Mouse (Mus musculus) right cerebral cortex, postnatal 14 days (tissue): ENCODE data around the gene Tmem254b.
"Not testable (repeated sequence)": the region's sequence is repeated elsewhere in the genome, so short reads cannot be mapped to it uniquely, and the experiment has no call there.

Experiments used
- DNase-seq: peaks from one replicate; pipeline ENCODE4 v3.0.0; 2022

Gene Tmem254b

DNA sequence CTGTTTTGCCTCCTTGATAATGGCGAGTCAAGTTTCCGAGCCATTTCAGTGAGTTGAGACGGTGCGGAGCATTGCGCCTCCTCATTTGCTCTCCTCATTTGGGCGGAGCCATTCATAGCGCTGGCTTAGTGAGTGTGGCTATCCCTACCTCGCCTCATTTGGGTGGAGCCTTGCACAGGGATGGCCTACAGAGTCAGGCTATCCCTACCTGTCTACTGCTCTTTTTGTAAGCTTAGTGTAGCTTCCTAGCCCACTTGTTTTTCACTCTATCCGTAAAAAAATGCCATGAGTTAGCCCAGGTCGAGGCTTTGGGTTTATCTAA, at the start of gene Tmem254b:
TSS of gene Tmem254b (minus strand) at position 116 of the 322 bp plus-strand sequence.
- DNase-seq, result not testable (repeated sequence)

DNA sequence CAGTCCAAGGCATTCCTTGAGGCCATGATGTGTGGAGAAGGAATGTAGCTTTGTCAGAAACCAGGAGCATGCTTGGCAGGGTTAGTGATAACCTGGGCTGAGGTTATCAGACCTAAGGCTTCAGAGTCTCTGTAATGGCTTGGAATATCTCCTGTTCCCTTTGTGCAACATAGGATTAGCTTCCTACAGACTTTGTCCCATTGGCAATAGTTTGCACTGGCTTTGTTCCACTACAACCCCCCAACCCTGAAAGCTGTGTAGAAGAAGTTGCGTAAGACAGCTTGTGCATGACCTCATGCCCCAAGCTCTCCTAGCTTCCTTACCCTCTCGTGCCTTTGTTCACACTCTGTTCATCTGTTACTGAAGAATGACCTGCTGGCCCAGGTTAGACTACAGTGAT, 30.3 kb upstream of the Tmem254b start:
- not testable (repeated sequence) for DNase-seq

DNA sequence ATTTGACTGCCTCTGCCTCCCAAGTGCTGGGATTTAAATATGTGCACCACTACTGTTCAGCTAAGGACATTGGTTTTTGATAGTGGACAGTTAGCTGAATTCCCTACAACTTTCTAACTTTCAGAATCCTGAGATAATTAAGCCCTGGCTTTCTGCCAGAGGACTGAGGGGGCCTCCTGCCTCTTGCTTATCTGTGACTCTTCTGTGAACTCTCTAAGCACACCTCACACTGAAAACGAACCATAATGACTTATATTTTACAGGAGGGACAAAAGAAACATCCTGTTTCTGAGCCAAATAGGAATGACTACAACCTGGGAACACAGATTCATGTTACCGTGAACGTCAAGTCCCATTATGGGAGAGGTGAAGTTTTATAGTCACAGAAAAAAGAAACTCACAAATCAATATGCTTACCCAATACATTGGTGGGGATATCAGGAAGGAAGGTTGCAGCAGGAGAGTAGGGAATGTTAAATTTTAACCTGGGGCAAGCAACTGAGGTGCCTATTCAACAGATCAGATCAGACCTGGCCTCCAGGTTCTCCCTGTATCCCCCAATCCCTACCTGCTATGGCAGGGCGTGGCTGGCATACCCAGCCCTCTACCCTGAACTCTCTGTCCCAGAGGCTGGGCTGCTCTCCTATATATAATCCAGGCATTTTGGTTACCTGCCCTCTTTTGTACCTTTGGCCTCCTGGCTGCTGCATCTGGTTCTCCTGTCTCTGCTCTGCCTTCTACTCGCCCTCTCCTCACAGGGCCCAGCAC, 9.6 kb upstream of the Tmem254b start:
- not testable (repeated sequence) for DNase-seq

DNA sequence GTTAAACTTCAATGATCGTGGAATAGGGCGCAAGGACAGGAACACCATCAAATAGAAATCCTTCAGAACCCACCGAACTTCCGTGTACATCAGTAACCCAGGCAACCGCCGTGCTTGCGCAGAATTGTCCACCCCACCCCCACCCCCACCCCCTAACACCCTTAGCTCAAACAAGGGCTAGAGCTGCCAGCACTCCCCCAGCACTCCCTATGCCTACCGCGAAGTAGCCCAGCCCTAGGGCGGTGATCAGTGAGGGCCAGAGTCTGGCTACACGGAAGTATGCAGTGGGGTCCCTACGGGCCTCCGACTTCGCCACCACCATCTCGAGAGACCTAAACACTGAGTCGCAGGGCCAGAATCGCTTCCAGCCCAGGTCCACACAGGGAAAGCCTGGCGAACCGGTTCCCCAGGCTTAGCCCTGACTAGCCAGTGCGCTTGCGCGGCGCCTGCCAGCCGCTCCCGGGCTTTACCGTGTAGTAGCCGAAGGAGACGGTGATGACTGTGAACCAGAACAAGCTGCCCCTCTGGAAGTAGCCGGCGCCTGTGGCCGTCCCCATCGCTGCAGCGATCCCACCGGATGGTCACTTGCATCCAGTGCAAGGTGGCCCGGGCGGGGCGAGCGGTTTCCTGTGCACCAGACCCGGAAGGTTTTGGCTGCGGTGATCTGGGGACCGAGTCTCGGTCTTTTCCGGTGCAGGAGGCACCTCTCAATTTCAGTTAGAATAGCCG, 480 bp downstream of the Tmem254b start:
- not testable (repeated sequence) for DNase-seq

DNA sequence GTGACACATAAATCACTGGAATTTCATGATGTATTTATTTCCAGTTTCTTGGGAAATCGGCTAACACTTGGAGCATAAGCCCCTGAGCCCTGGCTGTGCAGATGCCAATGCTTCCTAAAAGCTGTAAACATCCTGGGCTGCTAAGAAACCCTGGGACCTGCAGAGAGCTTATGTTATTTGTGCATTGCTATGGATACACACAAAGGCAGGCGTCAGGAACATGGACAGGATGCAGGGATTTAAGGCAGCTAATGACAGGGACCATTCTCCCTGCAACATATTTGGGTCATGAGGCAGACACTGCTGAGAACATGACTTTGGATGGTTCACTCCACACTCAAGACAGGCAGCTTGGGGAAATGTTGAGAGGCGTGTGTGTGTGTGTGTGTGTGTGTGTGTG, 9.0 kb downstream of the Tmem254b start:
- not testable (repeated sequence) for DNase-seq

DNA sequence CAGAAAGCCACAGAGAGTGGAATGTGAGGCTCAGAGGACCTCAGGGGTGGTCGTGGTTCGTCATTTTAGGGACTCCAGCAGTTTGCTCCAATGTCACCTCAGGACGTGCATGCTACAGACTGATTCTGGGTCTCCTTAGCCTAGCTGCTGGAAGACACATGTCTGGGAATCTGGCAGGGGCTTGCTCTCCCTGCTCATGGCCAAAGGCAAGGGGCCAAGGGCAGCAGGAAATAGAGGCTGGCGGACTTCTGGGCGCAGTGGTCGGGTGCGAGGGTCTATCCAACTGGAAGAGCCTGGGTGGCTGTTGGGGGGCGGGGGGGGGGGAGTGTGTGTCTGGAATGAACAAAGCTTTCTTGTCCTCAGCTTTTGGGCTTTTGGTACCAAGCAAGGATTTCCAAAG, 18.5 kb downstream of the Tmem254b start:
- DNase-seq, result not testable (repeated sequence)

DNA sequence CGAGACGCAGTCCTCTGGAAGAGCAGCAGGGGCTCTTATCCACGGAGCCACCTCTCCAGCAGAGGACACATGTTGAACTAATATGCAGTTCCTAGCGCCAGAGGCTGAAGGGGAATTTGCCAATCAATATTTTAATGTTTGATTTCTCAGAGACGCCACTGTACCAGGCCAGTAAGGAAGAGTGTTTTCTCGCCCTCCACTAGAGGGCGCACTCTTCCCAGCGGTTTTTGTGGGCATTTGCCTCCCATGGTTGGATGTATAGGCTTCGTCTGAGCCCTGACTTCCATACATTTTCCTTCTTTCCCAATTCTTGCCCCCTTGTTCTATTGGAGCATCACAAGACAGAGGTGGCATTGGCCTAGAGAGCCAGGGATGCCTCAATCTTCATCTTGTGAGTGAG, 20.2 kb downstream of the Tmem254b start:
- not testable (repeated sequence) for DNase-seq

DNA sequence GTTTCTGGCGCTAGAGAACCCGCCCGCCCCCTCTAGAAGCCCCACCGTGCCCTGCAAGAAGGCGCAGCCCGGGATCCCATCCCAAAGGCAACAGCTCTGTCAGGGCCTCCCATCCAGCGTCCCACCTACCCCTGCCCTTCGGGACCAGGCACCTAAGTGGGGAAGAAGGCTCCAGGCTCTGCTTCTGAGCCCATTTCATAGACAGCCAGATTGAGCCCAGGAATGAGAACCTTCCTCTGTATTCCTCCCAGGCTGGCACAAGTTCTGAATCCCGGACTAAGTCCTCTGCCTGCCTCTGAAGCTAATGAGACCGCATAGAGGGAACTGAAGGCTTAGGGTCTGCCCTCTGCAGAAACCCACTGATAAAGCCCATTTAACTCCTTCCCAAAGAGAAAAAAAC, 24.5 kb downstream of the Tmem254b start, which contains the start of gene Plac9b:
TSS of gene Plac9b (minus strand) at position 101 of the 400 bp plus-strand sequence.
- DNase-seq, result not testable (repeated sequence)

DNA sequence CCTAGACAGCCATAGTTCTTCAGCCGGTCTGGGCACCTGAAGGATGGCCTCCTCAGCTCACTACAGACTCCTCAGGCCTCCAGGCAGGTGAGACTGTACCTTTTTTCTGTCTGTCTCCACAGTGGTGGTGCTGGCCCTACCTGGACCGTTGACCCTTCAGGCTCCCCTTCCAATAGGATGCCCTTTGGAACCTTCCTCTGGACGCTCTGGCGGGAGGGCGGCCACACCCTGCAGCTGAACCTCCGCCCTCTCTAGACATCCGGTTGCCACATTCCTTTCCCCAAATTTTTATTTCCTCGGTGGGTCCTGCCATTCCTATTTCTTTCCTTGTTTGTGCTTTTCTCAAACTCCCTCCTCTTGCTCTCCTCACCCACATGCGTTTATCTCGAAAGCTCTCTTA, 25.2 kb downstream of the Tmem254b start:
- DNase-seq, result not testable (repeated sequence)

DNA sequence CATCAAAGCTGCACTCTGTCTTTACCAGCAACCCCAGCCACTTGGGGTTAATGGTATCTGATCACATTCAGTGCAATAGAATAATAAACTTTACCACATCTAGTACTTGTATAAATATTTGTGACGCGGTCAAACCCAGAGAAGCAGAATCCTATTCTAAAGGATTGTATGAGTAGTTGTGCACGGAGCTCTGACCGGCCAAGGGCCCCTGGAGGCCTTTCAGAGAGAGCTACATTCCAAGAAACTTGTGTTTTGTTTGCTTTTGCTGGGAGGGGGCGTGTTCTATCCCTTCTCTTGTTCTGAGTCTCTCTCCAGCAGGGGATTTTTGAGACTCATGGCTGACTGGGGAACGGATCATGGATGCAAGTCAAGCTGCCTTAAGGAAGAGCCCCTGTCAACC, 31.8 kb downstream of the Tmem254b start:
- DNase-seq, result not testable (repeated sequence)

DNA sequence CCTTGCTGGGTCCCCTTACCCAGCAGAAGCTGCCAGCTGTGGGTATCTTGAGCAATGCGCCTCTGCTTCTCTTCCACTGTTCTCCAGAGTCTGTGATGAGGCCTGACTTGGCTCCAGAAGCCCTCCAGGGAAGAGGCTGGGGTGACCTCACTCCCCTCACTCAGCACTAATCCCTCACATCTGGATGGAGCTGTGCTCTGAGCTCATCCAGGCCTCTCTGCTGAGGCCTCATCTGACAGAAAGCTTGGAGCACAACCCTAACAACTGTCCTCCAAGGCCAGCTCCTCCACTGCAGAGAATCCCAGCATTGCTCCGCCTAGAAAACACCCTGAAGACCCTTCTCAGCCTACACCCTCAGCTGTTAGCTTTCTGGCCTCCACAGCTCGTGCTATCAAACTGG, 32.9 kb downstream of the Tmem254b start:
- not testable (repeated sequence) for DNase-seq

DNA sequence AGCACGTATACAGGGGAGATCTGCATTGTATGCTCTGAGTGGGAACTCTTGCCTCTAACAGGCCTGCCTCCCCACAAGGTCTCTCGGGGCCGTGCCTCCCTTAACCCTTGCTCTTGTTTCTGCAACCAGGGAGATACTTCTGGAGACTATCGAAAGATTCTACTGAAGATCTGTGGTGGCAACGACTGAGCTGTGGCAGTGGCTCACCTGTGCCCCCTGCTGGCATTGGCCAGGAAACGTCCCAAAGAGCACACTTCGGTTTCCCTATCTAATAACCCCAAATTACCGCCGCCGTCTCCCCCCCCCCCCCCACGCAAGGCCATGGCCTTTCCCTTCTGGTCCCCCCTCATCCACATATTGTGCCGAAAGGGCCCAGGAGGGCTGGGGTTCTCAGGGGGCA, 41.6 kb downstream of the Tmem254b start:
- DNase-seq, result not testable (repeated sequence)

DNA sequence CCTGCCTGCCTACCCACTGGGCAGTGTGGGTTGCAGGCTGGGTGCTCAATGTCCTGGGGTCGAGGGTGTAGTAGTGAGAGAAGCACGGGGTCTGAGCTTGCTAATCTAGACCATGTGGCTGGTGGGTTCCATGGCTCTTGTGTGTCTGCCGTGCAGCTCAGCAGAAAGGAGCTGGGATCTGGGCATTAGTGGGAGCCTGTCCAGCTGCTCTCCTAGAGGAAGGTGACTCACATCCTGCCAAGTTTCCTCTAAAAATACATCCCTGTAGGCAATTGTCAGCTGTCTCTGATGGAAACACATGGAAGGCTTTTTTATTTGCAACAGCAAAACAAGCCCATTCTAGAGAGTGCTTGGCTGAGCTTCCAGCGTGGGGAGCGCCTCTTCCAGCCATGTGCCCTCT, 44.4 kb downstream of the Tmem254b start:
- not testable (repeated sequence) for DNase-seq

DNA sequence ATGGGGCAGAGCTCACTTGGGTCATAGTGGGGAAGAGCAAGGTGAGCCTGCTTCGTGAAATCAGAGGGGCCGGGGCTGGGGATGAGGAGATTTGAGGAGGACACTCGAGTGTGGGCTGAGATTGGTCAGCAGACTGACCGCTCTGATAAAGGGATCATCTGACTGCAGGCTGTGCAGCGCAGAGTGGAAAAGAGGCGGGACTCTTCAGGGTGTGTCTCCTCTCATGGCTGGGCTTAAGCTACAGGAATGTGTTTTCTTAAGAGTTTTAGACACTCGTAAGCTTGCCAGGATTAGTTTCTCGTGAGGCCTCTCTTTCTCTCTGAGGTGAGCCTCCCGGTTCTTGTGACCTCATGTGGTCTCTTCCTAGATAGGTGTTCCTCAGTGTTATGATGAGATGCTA, 45.7 kb downstream of the Tmem254b start:
- not testable (repeated sequence) for DNase-seq

DNA sequence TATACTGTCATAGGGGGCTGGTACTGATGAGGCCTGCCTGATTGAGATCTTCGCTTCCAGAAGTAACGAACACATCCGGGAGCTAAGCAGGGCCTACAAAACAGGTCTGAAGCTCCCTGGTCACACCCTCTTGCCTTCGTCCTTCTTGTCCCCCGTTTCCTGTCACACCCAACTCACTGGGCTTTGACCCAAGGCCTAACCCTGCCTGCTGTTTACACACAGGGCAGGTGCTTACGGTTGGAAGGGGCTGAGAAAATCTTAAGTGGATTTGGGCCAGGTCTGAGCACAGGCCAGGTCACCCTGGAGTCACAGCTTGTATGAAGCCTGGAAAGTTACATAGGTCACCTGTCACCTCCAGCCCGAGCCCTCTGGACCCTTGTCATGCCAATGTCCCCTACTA, 50.8 kb downstream of the Tmem254b start:
- not testable (repeated sequence) for DNase-seq
